In the genomic region with DNA sequence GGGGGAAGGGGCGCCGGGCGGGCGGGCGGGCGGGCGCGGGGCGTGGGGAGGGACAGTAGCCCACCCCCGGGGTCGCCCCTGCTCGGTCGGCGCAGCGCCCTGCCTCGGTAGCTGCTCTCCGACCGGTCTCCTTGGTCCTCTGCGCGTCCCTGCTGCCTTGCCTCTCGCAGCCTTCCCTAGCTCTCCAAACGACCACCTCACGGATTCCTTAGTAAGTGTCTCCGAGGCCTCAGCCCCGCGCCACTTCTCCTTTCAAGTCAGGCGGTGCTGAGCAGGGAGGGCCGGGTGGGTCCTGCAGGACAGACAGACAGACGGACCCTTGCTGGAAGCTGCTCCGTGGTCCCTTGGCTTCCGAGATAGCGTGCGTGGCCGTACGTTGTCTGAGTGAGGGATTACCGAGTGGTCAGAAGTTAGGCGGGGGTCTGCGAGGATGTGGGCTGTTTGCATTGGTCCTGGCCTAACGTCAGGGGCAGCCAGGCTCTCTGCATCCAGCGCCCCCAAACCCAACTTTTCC, we compare ENCODE assay signal across 8 mouse cellular contexts. TPM values are rescaled to one million over a fixed set of nuclear protein-coding genes. Genes with fewer than 3 reads are reported as not detected.
DNase-seq lines count a peak whose midpoint lies in the region; ATAC-seq and TF ChIP-seq lines count a peak whose summit lies in the region.

No protein-coding gene starts in this region.

- TF ChIP-seq CTCF in gastrocnemius, adult 2 months (IDR thresholded peaks at IDR 0.05), result no peak

- ATAC-seq in kidney, embryonic 16.5 days (ENCODE audit: low FRiP score, low TSS enrichment), result peak; percentile 89
- ATAC-seq in liver, embryonic 15.5 days (ENCODE audit: insufficient read depth), result peak; percentile 72
- ATAC-seq in neural tube, embryonic 12.5 days (ENCODE audit: low FRiP score, low read depth), result peak; percentile 87

- H3K9me3 ChIP-seq in kidney, embryonic 16.5 days (ENCODE audit: low read length), result no peaks in the 10 kb centered on the region
- H3K9me3 ChIP-seq in liver, embryonic 15.5 days (replicated peaks), result no peaks in the 10 kb centered on the region
- H3K9me3 ChIP-seq in neural tube, embryonic 12.5 days, result no peaks in the 10 kb centered on the region

- H3K4me3 ChIP-seq in gastrocnemius, adult 2 months, result peak overlapping the region; percentile 78
- H3K4me3 ChIP-seq in kidney, embryonic 16.5 days (ENCODE audit: low read length), result peak overlapping the region; percentile 86
- H3K4me3 ChIP-seq in liver, embryonic 15.5 days (replicated peaks), result peak overlapping the region; percentile 91
- H3K4me3 ChIP-seq in neural tube, embryonic 12.5 days, result peak overlapping the region; percentile 66

- no peaks in the 10 kb centered on the region for H3K27me3 ChIP-seq in kidney, embryonic 16.5 days (ENCODE audit: insufficient read depth, low read length)
- no peaks in the 10 kb centered on the region for H3K27me3 ChIP-seq in liver, embryonic 15.5 days
- H3K27me3 ChIP-seq in neural tube, embryonic 12.5 days (replicated peaks), result no peaks in the 10 kb centered on the region

- H3K4me1 ChIP-seq in kidney, embryonic 16.5 days (ENCODE audit: insufficient read depth, low read length), result peaks cover 18% of the 10 kb centered on the region
- peaks cover 25% of the 10 kb centered on the region for H3K4me1 ChIP-seq in liver, embryonic 15.5 days (replicated peaks)
- peaks cover 10% of the 10 kb centered on the region for H3K4me1 ChIP-seq in neural tube, embryonic 12.5 days

- intact Hi-C loops in gastrocnemius, adult 2 months (cut with DNase I), result no loop called here

- H3K27ac ChIP-seq in gastrocnemius, adult 2 months, result peak overlapping the region; percentile 89
- peak overlapping the region; percentile 99 for H3K27ac ChIP-seq in kidney, embryonic 16.5 days (ENCODE audit: low read length)
- H3K27ac ChIP-seq in liver, embryonic 15.5 days (replicated peaks), result peak overlapping the region; percentile 88
- H3K27ac ChIP-seq in neural tube, embryonic 12.5 days, result peak overlapping the region; percentile 94

- peak overlapping the region; percentile 75 for H3K4me2 ChIP-seq in kidney, embryonic 16.5 days (replicated peaks; ENCODE audit: low read depth, low read length)
- H3K4me2 ChIP-seq in liver, embryonic 15.5 days, result peak overlapping the region; percentile 91
- peak overlapping the region; percentile 72 for H3K4me2 ChIP-seq in neural tube, embryonic 12.5 days (replicated peaks)

- peak overlapping the region; percentile 99 for H3K9ac ChIP-seq in kidney, embryonic 16.5 days (replicated peaks; ENCODE audit: low read length)
- H3K9ac ChIP-seq in liver, embryonic 15.5 days, result peak overlapping the region; percentile 96
- H3K9ac ChIP-seq in neural tube, embryonic 12.5 days, result peak overlapping the region; percentile 97

- H3K36me3 ChIP-seq in kidney, embryonic 16.5 days (ENCODE audit: insufficient read depth, low read length), result peaks cover 6% of the 10 kb centered on the region
- no peaks in the 10 kb centered on the region for H3K36me3 ChIP-seq in liver, embryonic 15.5 days (replicated peaks)
- no peaks in the 10 kb centered on the region; the same call in 1 of the 2 replicates for H3K36me3 ChIP-seq in neural tube, embryonic 12.5 days

- DNase-seq in lung, adult 18-20 months, result peak; percentile 11 to 14
- DNase-seq in lung, postnatal 25 days (ENCODE audit: low spot score), result no peak
- DNase-seq in cerebellum, postnatal 4 days (ENCODE audit: low spot score in 2 of 2), result peak; percentile 24 to 55
- DNase-seq in gastrocnemius, adult 2 months, result peak; percentile 42
- DNase-seq in testis, postnatal 14 days (ENCODE audit: low spot score), result peak; percentile 46

- 0% methylated on average over 30 of the region's 40 CpGs for whole genome bisulfite sequencing in kidney, embryonic 16.5 days
- under 1% methylated on average over 37 of the region's 40 CpGs for WGBS in liver, embryonic 15.5 days (ENCODE audit: insufficient replicate concordance)
- under 1% methylated on average over 40 of the region's 40 CpGs for WGBS in neural tube, embryonic 12.5 days

RNA-seq across cellular contexts. Expression of a gene that starts 18.5 kb away (rescaled TPM):
- total RNA-seq in gastrocnemius, adult 2 months (2021), result 10 to 100 TPM; 24.0 to 27.5 TPM
- 47.7 and 61.8 TPM in 2 replicates for polyA plus RNA-seq in kidney, embryonic 16.5 days (2015; fragmentation: Nextera tagmentation; extraction: Ambion mirVana)
- 11.0 and 14.8 TPM in 2 replicates for polyA plus RNA-seq in liver, embryonic 15.5 days (2015; fragmentation: Nextera tagmentation; extraction: Ambion mirVana)
- polyA plus RNA-seq in neural tube, embryonic 12.5 days (2016; fragmentation: Nextera tagmentation; extraction: Ambion mirVana), result 101 and 112 TPM in 2 replicates

RNA-seq across cellular contexts. Expression of a gene that starts 18.8 kb away (rescaled TPM):
- total RNA-seq in gastrocnemius, adult 2 months (2021), result 1,000 to 10,000 TPM; 1,409 to 1,719 TPM
- 981 and 1,036 TPM in 2 replicates for polyA plus RNA-seq in kidney, embryonic 16.5 days (2015; fragmentation: Nextera tagmentation; extraction: Ambion mirVana)
- polyA plus RNA-seq in liver, embryonic 15.5 days (2015; fragmentation: Nextera tagmentation; extraction: Ambion mirVana), result 466 and 509 TPM in 2 replicates
- polyA plus RNA-seq in neural tube, embryonic 12.5 days (2016; fragmentation: Nextera tagmentation; extraction: Ambion mirVana), result 840 and 887 TPM in 2 replicates
